Mouse (Mus musculus): ENCODE results near the gene Slfn1. TPM values are rescaled to one million over a fixed set of nuclear protein-coding genes. Genes with fewer than 3 reads are reported as not detected.
A peak's percentile ranks its signal among the peaks of the same experiment; 100 is the strongest.
"Not testable (repeated sequence)": the region's sequence is repeated elsewhere in the genome, so short reads cannot be mapped to it uniquely, and the experiment has no call there.

Slfn1 gene
- total RNA-seq (2021): 1 to 10 TPM in 1 of 2 experiments, under 1 TPM in 1; 0.97 to 1.7 TPM
- long read RNA-seq, experiment 1, partial matches to known transcripts: 0 of 1 reads
- long read RNA-seq, experiment 1, other reads (novel, unspliced or antisense): 0 of 1 reads
- long read RNA-seq, experiment 2, partial matches to known transcripts: 0 of 1 reads
- long read RNA-seq, experiment 2, other reads (novel, unspliced or antisense): 0 of 1 reads

GRCm38 (mm10) chr11:83116597-83117227, at the start of gene Slfn1:
Slfn1 (plus strand) TSS chr11:83116849.
- DNase-seq: no peak

- no peak for DNase-seq
Observed at GRCm38 (mm10) chr11:83067982-83068694, 48.5 kb upstream of the Slfn1 start.

- DNase-seq: no peak
Observed at GRCm38 (mm10) chr11:83070321-83070970, 46.2 kb upstream of the Slfn1 start.

- DNase-seq: peak; percentile 72
Observed at GRCm38 (mm10) chr11:83077714-83078422, 38.8 kb upstream of the Slfn1 start.

GRCm38 (mm10) chr11:83078423-83079140, 38.1 kb upstream of the Slfn1 start:
- no peak for DNase-seq

- DNase-seq: no peak
Observed at GRCm38 (mm10) chr11:83079487-83080199, 37.0 kb upstream of the Slfn1 start.

- DNase-seq: no peak
Observed at GRCm38 (mm10) chr11:83082741-83083473, 33.7 kb upstream of the Slfn1 start.

- no peak for DNase-seq
Observed at GRCm38 (mm10) chr11:83084161-83084560, 32.5 kb upstream of the Slfn1 start.

GRCm38 (mm10) chr11:83084761-83085160, 31.9 kb upstream of the Slfn1 start:
- no peak for DNase-seq

- DNase-seq: peak; percentile 13
Observed at GRCm38 (mm10) chr11:83115138-83115537, 1.5 kb upstream of the Slfn1 start.

- no peak for DNase-seq
Observed at GRCm38 (mm10) chr11:83118056-83118455, 1.4 kb downstream of the Slfn1 start.

GRCm38 (mm10) chr11:83121131-83121685, 4.6 kb downstream of the Slfn1 start:
- peak; percentile 35 for DNase-seq

- DNase-seq: no peak
Observed at GRCm38 (mm10) chr11:83123198-83123597, 6.5 kb downstream of the Slfn1 start.

GRCm38 (mm10) chr11:83124906-83125305, 8.3 kb downstream of the Slfn1 start:
- no peak for DNase-seq

- not testable (repeated sequence) for DNase-seq
Observed at GRCm38 (mm10) chr11:83125633-83126032, 9.0 kb downstream of the Slfn1 start.

GRCm38 (mm10) chr11:83137253-83137652, 20.6 kb downstream of the Slfn1 start:
- DNase-seq: not testable (repeated sequence)

- not testable (repeated sequence) for DNase-seq
Observed at GRCm38 (mm10) chr11:83148939-83149338, 32.3 kb downstream of the Slfn1 start.
